Mouse (Mus musculus) right cerebral cortex, postnatal 36 days (tissue): Measurements from ENCODE around the gene Gm973.
A peak's percentile ranks its signal among the peaks of the same experiment; 100 is the strongest.

ENCODE experiments used
- DNase-seq, 2 experiments: peaks; one replicate each; pipeline ENCODE4 v3.0.0; 2022; ENCODE audit warnings: low spot score in 2 of 2, mixed read lengths in 1 of 2

The Gm973 gene

GRCm38 (mm10) chr1:59492432-59492831 lies 23.6 kb upstream of the Gm973 start:
- DNase-seq, result no peak

DNA sequence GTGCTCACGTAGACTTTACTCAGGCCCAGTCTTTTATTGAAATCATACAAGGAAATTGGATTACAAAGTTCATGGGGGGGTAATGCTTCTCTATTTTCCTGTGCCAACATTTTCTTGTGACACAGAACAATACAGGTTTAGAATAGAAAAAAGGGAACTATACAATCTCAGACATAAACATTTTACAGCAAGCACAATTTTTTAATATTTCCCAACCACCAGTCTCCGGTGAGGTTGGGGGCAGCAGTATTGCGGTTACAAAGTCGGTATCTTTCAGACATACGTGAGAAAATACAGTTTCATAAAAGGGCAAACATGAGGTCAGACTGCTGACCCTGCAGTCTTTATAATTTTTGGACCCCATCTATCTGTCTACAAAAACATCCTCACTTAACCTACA lies 20.1 kb upstream of the Gm973 start:
- no peak for DNase-seq

DNA sequence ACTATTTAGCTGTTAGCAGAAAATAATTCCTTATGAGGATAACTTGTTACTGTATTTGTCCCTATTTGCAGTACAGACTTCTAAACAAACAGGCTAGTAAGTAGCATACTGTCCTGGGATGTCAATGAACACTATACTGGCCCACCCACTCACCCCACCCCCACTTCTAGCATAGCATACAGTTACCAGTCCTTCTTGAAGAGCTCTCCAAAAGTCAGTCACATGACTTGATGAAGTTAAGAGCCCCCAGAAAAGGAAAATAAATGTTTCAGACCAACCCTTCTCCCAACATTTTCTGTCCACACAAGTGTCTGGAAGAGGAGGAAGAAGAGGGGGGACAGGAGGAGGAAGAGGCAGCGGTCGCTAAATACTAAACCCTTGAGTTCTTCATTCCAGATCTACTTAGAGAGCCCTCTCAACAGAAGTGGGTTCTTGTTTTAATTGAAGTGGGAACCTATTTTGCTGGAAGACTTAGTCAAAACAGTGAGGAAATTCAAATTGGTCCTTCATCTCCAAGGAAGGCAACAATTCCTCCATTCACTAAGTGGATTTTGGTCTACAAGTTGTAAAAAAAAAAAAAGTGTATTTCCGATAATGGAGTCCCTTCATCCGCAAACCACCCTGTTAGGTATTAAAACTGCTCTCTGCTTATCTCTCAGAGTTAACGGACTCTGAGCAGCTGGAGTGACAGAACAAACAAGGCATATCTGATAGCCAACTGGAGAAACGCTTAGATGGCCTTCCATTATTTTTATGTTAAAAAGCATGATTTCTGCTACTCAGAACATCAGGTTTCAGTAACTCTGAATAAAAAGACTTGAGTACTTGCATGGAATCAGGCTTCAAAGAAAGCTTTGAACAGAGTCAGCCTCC lies 18.1 kb upstream of the Gm973 start:
- no peak for DNase-seq

DNA sequence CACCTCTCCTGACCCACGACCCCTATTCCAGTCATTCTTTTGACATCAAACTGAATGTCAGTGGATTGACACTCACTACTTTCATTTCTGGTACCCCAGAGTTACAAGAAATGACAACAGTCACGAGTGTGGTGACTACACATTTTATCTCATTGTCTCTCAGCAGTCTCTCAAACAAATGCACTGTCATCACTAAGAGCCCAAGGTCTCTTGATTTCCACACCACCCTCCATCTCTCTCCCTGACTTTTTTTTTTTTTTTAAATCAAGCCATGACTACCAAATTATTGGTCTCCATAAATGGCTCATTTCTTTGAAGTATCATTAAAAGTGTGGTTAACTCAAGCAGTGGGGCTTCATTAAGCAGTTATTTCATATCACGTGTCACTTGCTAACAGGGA lies 16.7 kb upstream of the Gm973 start:
- DNase-seq, result no peak

DNA sequence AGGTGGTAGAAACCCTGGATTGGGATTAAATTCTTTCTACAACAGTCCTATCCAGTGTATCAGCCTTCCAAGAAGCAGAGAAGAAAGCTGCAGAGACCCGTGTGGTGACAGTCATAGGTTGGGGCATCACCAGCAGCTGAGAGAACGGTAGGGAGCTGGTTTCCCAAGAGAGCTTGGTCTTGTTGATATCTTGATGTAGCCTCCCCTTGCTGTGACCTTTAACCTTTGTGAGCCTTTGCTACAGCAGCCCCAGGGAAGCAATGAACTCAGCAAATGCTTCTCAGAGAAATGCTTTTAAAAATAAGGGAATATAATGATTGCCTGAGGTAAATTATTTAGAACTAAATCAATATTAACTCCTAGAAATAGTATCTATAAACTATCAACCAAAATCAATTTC lies 13.7 kb upstream of the Gm973 start:
- DNase-seq, result no peak

DNA sequence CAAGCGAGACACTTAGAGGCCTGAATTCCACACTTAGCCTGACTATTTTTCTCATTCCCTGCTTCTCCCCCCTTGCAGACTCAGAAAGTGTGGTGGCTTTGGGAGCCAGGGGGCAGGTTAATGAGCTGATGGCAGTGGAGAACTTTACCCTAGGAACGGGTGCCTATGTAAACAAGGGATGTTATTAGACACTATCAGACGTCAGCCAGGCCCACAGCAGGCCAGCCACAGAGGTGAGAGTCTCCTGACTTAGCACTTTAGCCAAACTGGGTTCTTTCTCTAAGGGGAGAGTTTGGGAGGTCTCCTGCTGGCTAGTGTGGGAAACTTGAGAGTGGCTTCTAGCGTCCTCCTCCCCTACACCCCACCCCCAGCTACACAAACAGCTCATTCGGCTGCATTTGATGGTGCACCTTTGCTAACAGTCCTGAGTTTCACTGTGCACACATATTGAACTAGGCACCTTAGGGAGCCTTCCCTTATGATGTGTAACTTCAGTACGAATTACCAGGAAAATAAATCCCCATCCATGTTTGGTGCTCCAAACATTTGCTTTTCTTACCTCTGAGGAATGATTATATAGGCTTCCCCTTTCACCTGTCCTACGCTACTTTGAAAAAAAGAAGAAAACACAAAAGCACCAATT lies 12.3 kb upstream of the Gm973 start:
- no peak for DNase-seq

GRCm38 (mm10) chr1:59504302-59504700 lies 11.8 kb upstream of the Gm973 start:
- DNase-seq, result no peak

DNA sequence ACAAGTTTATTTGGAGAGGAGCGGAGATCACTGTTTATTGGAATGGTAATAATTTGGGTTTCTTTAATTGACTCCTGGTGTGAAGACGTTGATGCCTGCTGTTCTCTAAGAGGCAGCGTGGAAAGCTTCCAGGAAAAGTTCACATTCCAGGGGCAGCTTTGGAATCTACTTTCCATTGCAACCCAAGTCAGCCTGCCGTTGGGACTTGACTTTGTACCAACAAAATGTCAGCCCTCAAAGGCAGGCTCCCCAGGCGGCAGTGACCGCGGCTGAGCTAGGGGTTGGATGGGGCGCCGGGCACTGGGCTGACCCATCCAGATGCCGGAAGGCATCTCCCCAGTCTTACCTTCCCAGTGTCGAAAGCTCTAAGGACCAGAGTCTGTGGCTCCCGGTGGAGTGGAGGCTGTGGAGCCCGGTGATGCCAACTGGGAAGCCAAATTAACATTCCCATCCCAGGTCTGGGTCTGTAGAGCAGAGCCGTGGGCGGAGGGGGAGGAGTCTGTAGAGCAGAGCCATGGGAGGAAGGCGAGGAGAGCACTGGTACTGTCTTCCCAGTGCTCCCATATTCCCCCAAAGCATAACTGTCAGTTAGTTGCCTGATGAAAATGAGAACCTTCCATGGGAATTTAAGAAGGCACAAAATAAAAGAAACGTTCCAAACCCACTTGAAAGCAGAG lies 7.5 kb upstream of the Gm973 start:
- DNase-seq, result no peak

DNA sequence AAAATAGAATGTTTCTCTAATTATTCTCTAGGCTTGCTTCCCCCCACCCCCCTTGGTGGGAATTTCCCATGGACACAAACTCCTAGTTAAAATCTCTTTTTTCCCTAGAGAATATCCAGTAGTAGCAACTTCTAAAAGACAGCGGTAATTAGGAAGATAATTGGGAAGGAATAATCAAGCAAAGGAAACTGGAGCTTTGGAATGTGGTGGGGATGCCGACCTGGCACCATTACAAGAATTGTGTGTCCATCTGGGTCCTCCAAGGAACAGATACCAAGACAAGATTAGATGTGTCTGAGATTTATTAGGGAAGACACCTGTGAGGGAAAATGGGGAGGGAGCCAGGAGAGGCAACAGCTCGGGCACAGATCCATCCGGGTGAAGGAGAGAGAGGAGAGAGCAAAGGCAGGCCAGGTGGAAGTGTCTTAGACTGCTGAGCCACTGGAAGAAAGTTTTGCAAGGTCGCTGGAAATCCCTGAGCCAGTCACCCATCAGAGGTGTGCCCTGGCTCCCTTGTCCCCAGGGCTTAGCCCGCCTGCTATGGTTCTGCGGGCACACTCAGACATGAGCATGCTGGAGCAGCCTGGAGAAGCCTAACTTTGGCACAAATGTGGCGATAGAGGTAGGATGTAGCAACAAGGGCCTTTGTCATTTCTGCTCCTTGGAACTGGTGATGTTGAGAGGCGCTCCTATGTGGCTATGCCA lies 4.3 kb upstream of the Gm973 start:
- no peak for DNase-seq

DNA sequence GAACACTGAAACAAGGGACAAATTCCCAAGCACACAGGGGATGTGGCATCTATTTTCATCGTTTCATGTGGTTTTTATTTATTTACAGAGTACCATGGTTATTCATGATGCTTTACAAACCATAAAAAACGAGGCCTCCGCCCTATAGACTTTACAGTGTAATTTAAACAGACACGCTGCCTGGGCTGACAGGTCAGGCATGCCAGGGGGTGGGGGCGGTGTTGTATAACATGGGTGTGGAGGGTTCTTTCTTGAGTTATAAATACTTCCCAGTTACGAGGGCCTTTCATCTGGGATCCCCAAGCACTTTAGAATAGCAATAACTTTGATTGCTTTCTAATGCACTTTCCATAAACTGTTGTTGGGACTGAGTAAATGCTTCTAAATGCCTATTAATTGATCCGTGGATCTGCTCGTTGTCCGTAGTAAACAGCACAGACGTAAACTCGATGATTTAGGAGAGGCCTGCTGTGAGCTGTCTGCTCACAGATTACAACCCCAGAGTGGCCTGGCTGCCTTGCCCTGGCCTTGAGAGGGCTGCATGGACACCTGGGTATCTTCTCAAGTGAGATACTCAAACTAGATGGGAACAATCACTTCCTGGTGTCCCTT lies 4.3 kb downstream of the Gm973 start:
- DNase-seq, result no peak

DNA sequence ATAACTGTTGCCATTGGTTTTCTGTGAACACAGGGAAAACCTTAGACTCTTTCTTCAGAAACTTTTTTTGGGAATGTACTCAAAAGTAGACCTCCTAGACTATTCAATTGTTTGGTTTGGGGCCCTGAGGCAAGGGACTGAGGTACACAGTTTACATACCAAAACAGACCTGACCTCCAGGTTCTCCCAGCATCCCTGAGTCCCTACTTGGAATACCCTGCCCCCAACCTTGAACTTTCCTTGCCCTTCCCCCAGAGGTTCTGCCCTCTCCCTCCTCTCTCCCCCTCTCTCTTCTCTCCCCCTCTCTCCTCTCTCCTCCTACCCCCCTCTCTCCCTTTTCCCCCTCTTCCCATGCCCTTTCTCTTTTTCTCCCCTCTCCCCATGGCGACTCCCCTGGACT lies 6.4 kb downstream of the Gm973 start:
- DNase-seq, result no peak

DNA sequence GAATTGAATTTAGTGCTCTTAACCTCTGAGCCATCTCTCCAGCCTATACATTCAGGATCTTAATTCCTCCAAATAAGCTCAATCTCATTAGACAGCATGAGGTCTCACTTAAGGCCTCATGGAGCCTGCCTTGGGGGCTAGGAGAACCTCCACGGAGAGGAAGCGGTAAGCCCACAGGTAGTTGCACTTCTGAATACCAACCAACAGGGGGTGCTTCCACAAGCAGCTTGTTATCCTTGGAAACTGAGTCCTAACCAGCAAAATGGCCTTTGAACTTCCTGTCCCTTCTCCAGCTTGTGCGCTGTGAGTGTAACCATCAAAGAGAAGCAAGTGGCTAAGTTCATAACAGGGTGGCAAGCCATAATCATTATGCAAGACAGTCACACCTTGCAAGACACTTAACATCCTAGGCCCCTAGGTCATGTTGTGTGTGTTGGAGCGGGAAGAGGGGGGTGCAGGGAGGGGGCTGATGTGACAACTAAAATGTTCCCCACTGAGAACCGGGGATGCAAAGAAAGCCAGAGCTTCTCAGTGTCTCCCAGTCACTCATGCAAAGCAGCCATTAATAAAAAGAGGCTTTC lies 7.4 kb downstream of the Gm973 start:
- no peak for DNase-seq

DNA sequence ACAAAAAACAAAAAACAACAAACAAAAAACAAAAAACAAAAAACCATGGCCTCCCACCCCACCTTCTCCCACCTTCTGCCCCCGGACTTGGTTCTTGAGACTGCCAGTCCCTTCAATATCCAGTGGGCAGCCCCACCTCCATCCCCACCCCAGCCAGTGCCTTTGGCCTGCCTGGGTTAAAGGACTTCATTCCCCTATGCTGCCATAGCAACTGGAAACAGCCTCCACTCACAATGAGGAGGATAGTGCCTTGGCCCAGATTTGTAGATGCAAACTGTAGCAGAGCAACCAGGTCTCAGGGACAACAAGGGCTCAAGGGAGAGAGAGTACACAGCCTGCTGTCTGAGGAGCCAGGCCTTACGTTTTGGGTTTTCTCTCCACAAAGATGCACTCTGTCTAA lies 8.0 kb downstream of the Gm973 start:
- DNase-seq, result no peak

GRCm38 (mm10) chr1:59524759-59525158 lies 8.7 kb downstream of the Gm973 start:
- no peak for DNase-seq

- DNase-seq, result no peak
These were observed 11.2 kb downstream of the Gm973 start for GRCm38 (mm10) chr1:59527219-59527618.

DNA sequence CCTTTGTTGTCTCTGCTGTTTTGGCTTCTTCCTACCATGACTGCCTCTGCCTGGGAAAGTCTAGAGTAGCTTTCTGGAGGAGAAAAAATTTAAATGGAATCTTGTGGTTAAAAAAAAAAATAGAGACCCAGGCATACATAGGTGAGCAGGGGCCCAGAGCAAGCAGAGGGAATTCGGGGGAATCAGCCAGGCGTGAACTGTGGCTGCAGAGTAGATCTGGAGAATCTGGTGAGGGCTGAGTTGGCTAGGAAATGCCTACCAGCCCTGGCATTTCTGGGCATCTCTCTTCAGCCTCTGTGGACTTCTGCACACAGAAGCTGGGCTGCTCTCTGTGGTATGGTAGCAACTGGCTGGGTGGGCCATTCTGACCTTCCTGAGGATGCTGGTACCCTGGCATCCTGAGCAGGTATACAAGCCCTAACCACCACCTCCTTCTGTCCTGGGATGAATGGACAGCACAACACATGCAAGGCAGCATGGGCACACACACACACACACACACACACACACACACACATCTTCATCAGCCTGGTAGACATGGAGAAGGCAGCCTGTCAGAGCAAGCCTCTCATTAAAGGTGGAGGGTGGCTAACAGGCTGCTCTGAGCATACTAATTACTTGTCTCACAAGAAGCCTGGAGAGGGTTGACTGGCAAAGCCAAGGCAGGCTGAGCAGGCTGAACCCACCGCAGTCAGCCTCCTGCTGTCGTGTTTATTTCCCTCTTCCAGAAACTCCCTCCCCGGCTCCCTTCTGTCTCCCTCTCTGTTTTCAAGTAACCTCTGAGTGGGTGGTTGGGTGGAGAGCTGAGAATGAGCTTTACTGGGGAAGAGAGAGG lies 19.1 kb downstream of the Gm973 start:
- peak in 1 of 2 experiments; percentile 34 for DNase-seq

- DNase-seq, result no peak
These were observed 22.3 kb downstream of the Gm973 start for GRCm38 (mm10) chr1:59538381-59538780.

- DNase-seq, result no peak
These were observed 24.6 kb downstream of the Gm973 start for GRCm38 (mm10) chr1:59540537-59541148.

GRCm38 (mm10) chr1:59541271-59542020 lies 25.4 kb downstream of the Gm973 start:
- no peak for DNase-seq
